Mouse (Mus musculus): Measurements from ENCODE around the gene Col26a1. TPM values are rescaled to one million over a fixed set of nuclear protein-coding genes. Genes with fewer than 3 reads are reported as not detected.
A peak's percentile ranks its signal among the peaks of the same experiment; 100 is the strongest.
"Not testable (repeated sequence)": the region's sequence is repeated elsewhere in the genome, so short reads cannot be mapped to it uniquely, and the experiment has no call there.

The Col26a1 gene
- polyA plus RNA-seq, 1 experiment, result 0.98 TPM

DNA sequence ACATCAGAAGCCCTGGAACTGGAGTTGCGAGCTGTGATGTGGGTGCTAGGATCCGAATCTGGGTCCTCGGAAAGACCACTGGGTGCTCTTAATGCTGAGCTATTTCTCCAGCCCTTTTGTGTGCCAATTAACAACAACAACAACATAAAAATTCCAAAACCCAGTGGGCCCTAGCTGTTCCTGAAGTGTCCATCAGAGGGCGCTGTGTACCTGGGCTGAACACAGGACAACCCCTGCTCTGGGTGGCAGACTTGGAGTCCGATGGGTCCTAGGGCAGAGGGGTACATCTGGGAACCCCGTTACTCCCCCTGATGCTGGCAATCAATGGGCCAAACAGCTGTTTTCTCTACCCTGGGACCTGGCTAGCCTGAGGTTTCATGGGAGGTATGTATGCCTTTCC is 123.2 kb downstream of the Col26a1 start:
- Histone ChIP-seq H3K4me3 (ENCODE audit: extremely low read depth, insufficient read depth, insufficient read length) (no peak overlapping the region), H3K27ac (ENCODE audit: insufficient read depth, low read length) (no peak overlapping the region), H3K27me3 (ENCODE audit: control insufficient read depth, insufficient read depth, low read length) (no peaks in the 10 kb centered on the region), H3K36me3 (ENCODE audit: control insufficient read depth, insufficient read depth, low read length) (no peaks in the 10 kb centered on the region), H3K4me1 (ENCODE audit: control insufficient read depth, insufficient read depth, insufficient read length) (no peaks in the 10 kb centered on the region)
- TF ChIP-seq CTCF (IDR thresholded peaks at IDR 0.05; ENCODE audit: extremely low read depth, insufficient read depth, insufficient read length, insufficient replicate concordance) (peak; percentile 47; the same call in 1 of the 2 replicates), POLR2A (IDR thresholded peaks at IDR 0.05; ENCODE audit: low read depth, low read length) (no peak)
- WGBS, result 59% methylated on average over 6 of the region's 6 CpGs
- DNase-seq (ENCODE audit: low read depth in 1 of 2, low spot score in 2 of 2), result no peak

DNA sequence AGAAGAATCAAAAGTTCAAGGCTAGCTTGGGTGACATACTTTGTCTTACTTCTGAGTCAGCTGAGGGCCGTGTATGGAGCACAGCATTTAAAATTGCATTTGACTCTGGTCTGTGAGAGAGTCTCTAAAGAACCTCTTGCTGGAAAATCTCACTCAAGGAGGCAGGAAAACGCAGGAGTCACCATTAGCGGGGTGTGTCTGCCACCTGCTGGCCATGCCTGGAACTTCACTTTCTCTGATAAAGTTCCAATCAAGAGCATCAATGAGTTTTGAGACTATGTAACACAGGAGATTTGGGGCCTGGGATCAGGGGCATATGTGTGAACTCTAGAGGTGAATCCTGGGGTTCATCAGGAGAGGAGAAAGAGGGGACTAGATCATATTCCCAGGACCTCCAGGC is 127.3 kb downstream of the Col26a1 start:
- Histone ChIP-seq H3K27ac (ENCODE audit: insufficient read depth, low read length) (no peak overlapping the region), H3K27me3 (ENCODE audit: control insufficient read depth, insufficient read depth, low read length) (no peaks in the 10 kb centered on the region), H3K4me3 (ENCODE audit: extremely low read depth, insufficient read depth, insufficient read length) (no peak overlapping the region), H3K4me1 (ENCODE audit: control insufficient read depth, insufficient read depth, insufficient read length) (0 out of 2 replicates have a peak, but pooled peaks cover 3% of the 10 kb centered on the region), H3K36me3 (ENCODE audit: control insufficient read depth, insufficient read depth, low read length) (no peaks in the 10 kb centered on the region)
- peak in 1 of 2 experiments; percentile 39 for DNase-seq (ENCODE audit: low read depth in 1 of 2, low spot score in 2 of 2)
- WGBS, result 5% methylated on average over 3 of the region's 3 CpGs
- TF ChIP-seq POLR2A (IDR thresholded peaks at IDR 0.05; ENCODE audit: low read depth, low read length) (no peak), CTCF (IDR thresholded peaks at IDR 0.05; ENCODE audit: extremely low read depth, insufficient read depth, insufficient read length, insufficient replicate concordance) (peak; percentile 87; the same call in 1 of the 2 replicates)

DNA sequence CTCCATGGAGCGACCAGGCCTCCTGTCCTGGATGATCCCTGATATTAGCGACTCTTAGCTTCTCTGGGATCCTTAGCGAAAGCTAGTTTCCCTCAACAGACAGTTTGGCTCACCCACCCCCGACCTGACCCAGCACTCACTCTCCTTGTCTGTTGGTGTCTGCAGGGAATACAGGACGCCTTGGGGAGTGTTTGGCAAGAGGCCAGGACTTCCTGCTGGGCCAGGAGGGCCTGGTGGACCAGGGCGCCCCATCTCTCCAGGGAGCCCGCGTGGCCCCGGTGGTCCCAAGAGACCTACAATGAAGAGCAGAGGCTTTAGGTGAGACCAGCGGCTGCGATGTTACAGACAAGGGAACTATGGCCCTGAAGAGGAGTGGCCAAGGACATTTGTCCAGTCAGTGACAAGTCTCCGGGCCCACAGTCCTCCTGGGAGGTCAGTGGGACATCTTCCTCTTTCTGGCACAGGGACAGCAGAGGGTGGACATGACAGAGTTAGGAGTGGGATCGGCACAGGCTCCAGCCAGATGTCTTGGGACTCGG is 128.9 kb downstream of the Col26a1 start:
- Histone ChIP-seq H3K27me3 (ENCODE audit: control insufficient read depth, insufficient read depth, low read length) (no peaks in the 10 kb centered on the region), H3K4me3 (ENCODE audit: extremely low read depth, insufficient read depth, insufficient read length) (no peak overlapping the region), H3K36me3 (ENCODE audit: control insufficient read depth, insufficient read depth, low read length) (no peaks in the 10 kb centered on the region), H3K4me1 (ENCODE audit: control insufficient read depth, insufficient read depth, insufficient read length) (0 out of 2 replicates have a peak, but pooled peaks cover 3% of the 10 kb centered on the region), H3K27ac (ENCODE audit: insufficient read depth, low read length) (no peak overlapping the region)
- 47% methylated on average over 14 of the region's 14 CpGs for WGBS
- no peak for TF ChIP-seq CTCF (IDR thresholded peaks at IDR 0.05; ENCODE audit: extremely low read depth, insufficient read depth, insufficient read length, insufficient replicate concordance)
- TF ChIP-seq POLR2A (IDR thresholded peaks at IDR 0.05; ENCODE audit: low read depth, low read length), result no peak
- no peak for DNase-seq (ENCODE audit: low read depth in 1 of 2, low spot score in 2 of 2)

DNA sequence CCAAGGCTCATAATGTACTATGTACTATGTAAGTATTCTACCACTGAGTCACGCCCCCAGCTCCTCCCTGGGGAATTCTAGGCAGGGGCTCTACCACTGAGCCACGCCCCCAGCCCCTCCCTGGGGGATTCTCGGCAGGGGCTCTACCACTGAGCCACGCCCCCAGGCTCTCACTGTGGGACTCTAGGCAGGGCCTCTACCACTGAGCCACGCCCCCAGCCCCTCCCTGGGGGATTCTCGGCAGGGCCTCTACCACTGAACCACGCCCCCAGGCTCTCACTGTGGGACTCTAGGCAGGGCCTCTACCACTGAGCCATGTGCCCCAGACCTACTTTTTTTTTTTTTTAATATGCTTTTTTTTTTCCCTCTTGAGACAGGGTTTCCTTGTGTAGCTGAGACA is 129.8 kb downstream of the Col26a1 start:
- not testable (repeated sequence) for H3K27ac ChIP-seq (ENCODE audit: insufficient read depth, low read length); H3K4me3 ChIP-seq (ENCODE audit: extremely low read depth, insufficient read depth, insufficient read length); H3K27me3 ChIP-seq (ENCODE audit: control insufficient read depth, insufficient read depth, low read length); DNase-seq (ENCODE audit: low read depth in 1 of 2, low spot score in 2 of 2); H3K4me1 ChIP-seq (ENCODE audit: control insufficient read depth, insufficient read depth, insufficient read length); H3K36me3 ChIP-seq (ENCODE audit: control insufficient read depth, insufficient read depth, low read length)
- WGBS, result 33% methylated on average over 7 of the region's 7 CpGs

DNA sequence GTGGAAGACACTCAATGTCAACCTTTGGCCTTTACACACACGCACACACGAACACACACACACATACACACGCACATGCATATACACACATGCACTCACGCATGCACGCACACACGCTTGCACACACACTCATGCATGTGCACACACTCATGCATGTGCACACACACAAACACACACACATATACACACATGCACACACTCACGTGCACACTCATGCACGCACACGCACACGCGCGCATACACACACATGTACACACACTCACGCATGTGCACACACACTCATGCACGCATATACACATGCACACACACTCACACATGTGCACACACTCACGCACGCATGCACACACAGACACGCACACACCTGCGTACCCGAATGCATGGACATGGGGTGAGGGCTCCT is 130.9 kb downstream of the Col26a1 start:
- 97% methylated on average over 19 of the region's 19 CpGs for WGBS
- H3K36me3 ChIP-seq (ENCODE audit: control insufficient read depth, insufficient read depth, low read length), result no peaks in the 10 kb centered on the region
- 0 out of 2 replicates have a peak, but pooled peaks cover 3% of the 10 kb centered on the region for H3K4me1 ChIP-seq (ENCODE audit: control insufficient read depth, insufficient read depth, insufficient read length)
- DNase-seq (ENCODE audit: low read depth in 1 of 2, low spot score in 2 of 2), result no peak
- no peak overlapping the region for H3K27ac ChIP-seq (ENCODE audit: insufficient read depth, low read length)
- no peaks in the 10 kb centered on the region for H3K27me3 ChIP-seq (ENCODE audit: control insufficient read depth, insufficient read depth, low read length)
- TF ChIP-seq CTCF (IDR thresholded peaks at IDR 0.05; ENCODE audit: extremely low read depth, insufficient read depth, insufficient read length, insufficient replicate concordance) (no peak), POLR2A (IDR thresholded peaks at IDR 0.05; ENCODE audit: low read depth, low read length) (no peak)
- no peak overlapping the region for H3K4me3 ChIP-seq (ENCODE audit: extremely low read depth, insufficient read depth, insufficient read length)

DNA sequence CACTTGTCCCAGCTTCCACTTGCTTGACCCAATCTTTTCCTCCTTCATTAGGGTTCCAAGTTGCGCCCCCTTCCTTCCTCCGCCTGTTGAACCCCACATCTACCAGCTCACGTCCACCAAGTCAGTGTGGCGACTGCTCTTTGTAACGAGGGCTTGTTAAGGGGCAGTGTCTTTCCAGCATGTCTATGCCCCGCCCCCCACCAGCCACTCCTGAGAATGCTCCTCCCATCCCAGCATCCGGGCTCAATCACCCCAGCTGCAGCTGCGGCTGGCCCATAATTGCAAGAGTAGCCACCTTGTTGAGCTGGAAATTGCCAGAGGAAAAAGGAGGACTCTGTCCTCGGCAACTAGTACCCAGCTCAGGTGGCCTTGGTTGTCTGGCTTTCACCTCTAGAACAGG is 136.4 kb downstream of the Col26a1 start:
- WGBS, result 75% methylated on average over 9 of the region's 9 CpGs
- DNase-seq (ENCODE audit: low read depth in 1 of 2, low spot score in 2 of 2), result no peak
- Histone ChIP-seq H3K4me3 (ENCODE audit: extremely low read depth, insufficient read depth, insufficient read length) (no peak overlapping the region), H3K36me3 (ENCODE audit: control insufficient read depth, insufficient read depth, low read length) (no peaks in the 10 kb centered on the region), H3K27me3 (ENCODE audit: control insufficient read depth, insufficient read depth, low read length) (no peaks in the 10 kb centered on the region), H3K4me1 (ENCODE audit: control insufficient read depth, insufficient read depth, insufficient read length) (no peaks in the 10 kb centered on the region), H3K27ac (ENCODE audit: insufficient read depth, low read length) (no peak overlapping the region)
- TF ChIP-seq CTCF (IDR thresholded peaks at IDR 0.05; ENCODE audit: extremely low read depth, insufficient read depth, insufficient read length, insufficient replicate concordance) (no peak), POLR2A (IDR thresholded peaks at IDR 0.05; ENCODE audit: low read depth, low read length) (no peak)

DNA sequence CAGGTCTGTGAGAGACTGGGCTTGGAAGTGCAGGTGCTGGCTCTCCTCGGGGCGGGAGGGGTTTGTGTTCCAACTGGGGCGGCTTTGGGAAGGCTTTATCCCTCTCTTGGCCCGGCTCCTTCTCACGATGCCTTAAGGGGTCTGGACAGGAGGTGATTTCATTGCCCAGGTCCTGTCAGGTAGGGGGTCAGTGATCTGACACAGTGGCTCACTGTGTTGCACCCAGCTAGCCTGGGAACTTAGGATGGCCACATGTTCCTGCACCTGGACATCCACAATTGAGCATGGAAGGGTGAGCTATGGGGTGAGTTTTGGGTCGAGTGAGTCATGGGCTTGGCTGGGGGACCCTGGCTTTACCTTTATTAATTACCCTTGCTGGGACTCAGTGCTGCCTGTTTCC is 144.1 kb downstream of the Col26a1 start:
- Histone ChIP-seq H3K4me3 (ENCODE audit: extremely low read depth, insufficient read depth, insufficient read length) (no peak overlapping the region), H3K36me3 (ENCODE audit: control insufficient read depth, insufficient read depth, low read length) (no peaks in the 10 kb centered on the region), H3K4me1 (ENCODE audit: control insufficient read depth, insufficient read depth, insufficient read length) (no peaks in the 10 kb centered on the region), H3K27me3 (ENCODE audit: control insufficient read depth, insufficient read depth, low read length) (no peaks in the 10 kb centered on the region), H3K27ac (ENCODE audit: insufficient read depth, low read length) (no peak overlapping the region)
- no peak for TF ChIP-seq POLR2A (IDR thresholded peaks at IDR 0.05; ENCODE audit: low read depth, low read length)
- no peak for TF ChIP-seq CTCF (IDR thresholded peaks at IDR 0.05; ENCODE audit: extremely low read depth, insufficient read depth, insufficient read length, insufficient replicate concordance)
- WGBS, result 67% methylated on average over 6 of the region's 6 CpGs
- no peak for DNase-seq (ENCODE audit: low read depth in 1 of 2, low spot score in 2 of 2)

DNA sequence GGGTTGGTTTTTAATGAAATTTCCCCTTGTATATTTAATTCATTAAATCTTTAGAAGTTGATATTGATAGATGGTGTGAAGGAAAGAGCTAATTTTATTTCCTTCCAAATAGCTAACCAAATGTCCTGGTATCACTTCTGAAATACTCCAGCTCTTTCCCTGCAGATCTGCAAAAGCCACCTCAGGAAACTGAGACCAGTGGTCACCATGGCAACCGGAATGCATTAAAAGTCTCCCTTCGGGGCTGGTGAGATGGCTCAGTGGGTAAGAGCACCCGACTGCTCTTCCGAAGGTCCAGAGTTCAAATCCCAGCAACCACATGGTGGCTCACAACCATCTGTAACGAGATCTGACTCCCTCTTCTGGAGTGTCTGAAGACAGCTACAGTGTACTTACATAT is 156.7 kb downstream of the Col26a1 start:
- WGBS, result 76% methylated on average over 5 of the region's 5 CpGs
- H3K4me1 ChIP-seq (ENCODE audit: control insufficient read depth, insufficient read depth, insufficient read length); DNase-seq (ENCODE audit: low read depth in 1 of 2, low spot score in 2 of 2); H3K4me3 ChIP-seq (ENCODE audit: extremely low read depth, insufficient read depth, insufficient read length); H3K27ac ChIP-seq (ENCODE audit: insufficient read depth, low read length); H3K27me3 ChIP-seq (ENCODE audit: control insufficient read depth, insufficient read depth, low read length); H3K36me3 ChIP-seq (ENCODE audit: control insufficient read depth, insufficient read depth, low read length): not testable (repeated sequence)
